15 mouse cellular contexts compared by ENCODE assay signal in genomic region chr7:142588282-142588941, GRCm38 (mm10). TPM values are rescaled to one million over a fixed set of nuclear protein-coding genes. Genes with fewer than 3 reads are reported as not detected.
DNase-seq lines count a peak whose midpoint lies in the region; ATAC-seq lines count a peak whose summit lies in the region.
"Had no signal": no experiment of that assay in that cellular context is flagged by ENCODE, and none has a peak within 500 bp of the region (broad histone marks: within the 10 kb centered on the region; RNA-seq: fewer than 3 reads in every experiment).

No protein-coding gene starts in this region.

- H3K9ac ChIP-seq in kidney, embryonic 15.5 days, result no peak overlapping the region
- no peak overlapping the region for H3K9ac ChIP-seq in kidney, embryonic 14.5 days (ENCODE audit: low read depth, low read length)
- H3K9ac ChIP-seq in embryonic facial prominence, embryonic 13.5 days, result no peak overlapping the region
- H3K9ac ChIP-seq in limb, embryonic 15.5 days, result no peak overlapping the region
- H3K9ac ChIP-seq: forebrain, postnatal 0 days; liver, postnatal 0 days; midbrain, embryonic 12.5 days; neural tube, embryonic 12.5 days had no signal

- H3K4me1 ChIP-seq in kidney, embryonic 15.5 days, result peaks cover 20% of the 10 kb centered on the region
- peaks cover 12% of the 10 kb centered on the region; the same call in 1 of the 2 replicates for H3K4me1 ChIP-seq in kidney, embryonic 14.5 days (ENCODE audit: control insufficient read depth, insufficient read depth, low read length)
- H3K4me1 ChIP-seq in embryonic facial prominence, embryonic 13.5 days, result peaks cover 15% of the 10 kb centered on the region
- H3K4me1 ChIP-seq in limb, embryonic 15.5 days, result peaks cover 39% of the 10 kb centered on the region
- H3K4me1 ChIP-seq: midbrain, embryonic 12.5 days had no signal

- H3K36me3 ChIP-seq in kidney, embryonic 15.5 days, result no peaks in the 10 kb centered on the region
- H3K36me3 ChIP-seq in kidney, embryonic 14.5 days (ENCODE audit: control insufficient read depth, insufficient read depth, low read length), result no peaks in the 10 kb centered on the region
- no peaks in the 10 kb centered on the region for H3K36me3 ChIP-seq in embryonic facial prominence, embryonic 13.5 days
- no peaks in the 10 kb centered on the region for H3K36me3 ChIP-seq in limb, embryonic 15.5 days
- H3K36me3 ChIP-seq: G1E; midbrain, embryonic 12.5 days; neural tube, embryonic 12.5 days had no signal

- no peak overlapping the region for H3K27ac ChIP-seq in kidney, embryonic 15.5 days
- H3K27ac ChIP-seq in kidney, embryonic 14.5 days (ENCODE audit: low read depth, low read length), result no peak overlapping the region
- peak overlapping the region; percentile 51; the same call in 1 of the 2 replicates for H3K27ac ChIP-seq in embryonic facial prominence, embryonic 13.5 days
- H3K27ac ChIP-seq in limb, embryonic 15.5 days, result peak overlapping the region; percentile 68
- H3K27ac ChIP-seq: midbrain, embryonic 12.5 days; neural tube, embryonic 12.5 days had no signal

- no peak for DNase-seq in frontal cortex, postnatal 10 days (ENCODE audit: low spot score in 2 of 2)
- DNase-seq in cerebellum, postnatal 25 days, result no peak
- DNase-seq in cerebellum, postnatal 4 days (ENCODE audit: low spot score in 2 of 2), result no peak
- DNase-seq: forebrain, postnatal 0 days; liver, postnatal 0 days; thymus, adult 2 months had no signal

- no peak overlapping the region for H3K4me2 ChIP-seq in kidney, embryonic 15.5 days
- H3K4me2 ChIP-seq in kidney, embryonic 14.5 days (replicated peaks; ENCODE audit: low read depth, low read length), result no peak overlapping the region
- no peak overlapping the region for H3K4me2 ChIP-seq in embryonic facial prominence, embryonic 13.5 days
- H3K4me2 ChIP-seq in limb, embryonic 15.5 days, result no peak overlapping the region
- H3K4me2 ChIP-seq: midbrain, embryonic 12.5 days; neural tube, embryonic 12.5 days had no signal

- ATAC-seq in frontal cortex, adult (ENCODE audit: low TSS enrichment), result peak; percentile 79
- 0 out of 2 replicates have a peak, but pooled peaks have one; percentile 34 for ATAC-seq in kidney, embryonic 15.5 days (replicated peaks; ENCODE audit: low FRiP score)
- ATAC-seq in kidney, embryonic 14.5 days (ENCODE audit: low FRiP score, low TSS enrichment), result no peak
- ATAC-seq in embryonic facial prominence, embryonic 13.5 days (ENCODE audit: insufficient number of reproducible peaks, insufficient read depth, low FRiP score, low TSS enrichment, low read depth), result no peak
- ATAC-seq in limb, embryonic 15.5 days (ENCODE audit: insufficient number of reproducible peaks, low FRiP score, low TSS enrichment, low read depth), result peak; percentile 58; the same call in 1 of the 2 replicates
- ATAC-seq: forebrain, postnatal 0 days; hindbrain, embryonic 16.5 days; liver, postnatal 0 days had no signal

- H3K27me3 ChIP-seq in kidney, embryonic 15.5 days, result no peaks in the 10 kb centered on the region
- H3K27me3 ChIP-seq in kidney, embryonic 14.5 days (ENCODE audit: control insufficient read depth, insufficient read depth, low read length), result no peaks in the 10 kb centered on the region
- no peaks in the 10 kb centered on the region for H3K27me3 ChIP-seq in embryonic facial prominence, embryonic 13.5 days
- H3K27me3 ChIP-seq in limb, embryonic 15.5 days, result no peaks in the 10 kb centered on the region
- H3K27me3 ChIP-seq: midbrain, embryonic 12.5 days; neural tube, embryonic 12.5 days had no signal

- 56% methylated on average over 9 of the region's 9 CpGs for WGBS in kidney, embryonic 15.5 days
- 59% methylated on average over 9 of the region's 9 CpGs for WGBS in kidney, embryonic 14.5 days
- WGBS in embryonic facial prominence, embryonic 13.5 days, result 65% methylated on average over 9 of the region's 9 CpGs
- 58% methylated on average over 9 of the region's 9 CpGs for WGBS in limb, embryonic 15.5 days

- H3K9me3 ChIP-seq in kidney, embryonic 15.5 days (replicated peaks), result no peaks in the 10 kb centered on the region; the same call in 1 of the 2 replicates
- H3K9me3 ChIP-seq in kidney, embryonic 14.5 days (ENCODE audit: control insufficient read depth, low read length), result no peaks in the 10 kb centered on the region
- no peaks in the 10 kb centered on the region for H3K9me3 ChIP-seq in embryonic facial prominence, embryonic 13.5 days
- no peaks in the 10 kb centered on the region for H3K9me3 ChIP-seq in limb, embryonic 15.5 days
- H3K9me3 ChIP-seq: G1E; midbrain, embryonic 12.5 days; neural tube, embryonic 12.5 days had no signal

- no peak overlapping the region for H3K4me3 ChIP-seq in kidney, embryonic 15.5 days (replicated peaks)
- no peak overlapping the region for H3K4me3 ChIP-seq in kidney, embryonic 14.5 days (ENCODE audit: low read length)
- no peak overlapping the region for H3K4me3 ChIP-seq in embryonic facial prominence, embryonic 13.5 days
- no peak overlapping the region for H3K4me3 ChIP-seq in limb, embryonic 15.5 days
- H3K4me3 ChIP-seq: midbrain, embryonic 12.5 days; neural tube, embryonic 12.5 days had no signal

RNA-seq across cellular contexts. Expression of gene Mrpl23, which starts 55.9 kb away (rescaled TPM):
- polyA plus RNA-seq in kidney, embryonic 15.5 days (2015; fragmentation: Nextera tagmentation; extraction: Ambion mirVana), result 25.8 and 26.8 TPM in 2 replicates
- polyA plus RNA-seq in kidney, embryonic 14.5 days (2014; fragmentation: Nextera tagmentation; extraction: Ambion mirVana), result 30.3 and 33.4 TPM in 2 replicates
- polyA plus RNA-seq in embryonic facial prominence, embryonic 13.5 days (2015; fragmentation: Nextera tagmentation; extraction: Ambion mirVana), result 36.0 and 36.7 TPM in 2 replicates
- 28.8 and 30.5 TPM in 2 replicates for polyA plus RNA-seq in limb, embryonic 15.5 days (2015; fragmentation: Nextera tagmentation; extraction: Ambion mirVana)

Comparison
In these comparisons a context has a peak if more than half of its experiments do, and no peak if none do; other contexts are left out.
1. ATAC-seq: peak in frontal cortex, adult (single experiment), kidney, embryonic 15.5 days (single experiment) and limb, embryonic 15.5 days (single experiment); none in kidney, embryonic 14.5 days (single experiment) and embryonic facial prominence, embryonic 13.5 days (single experiment).
2. H3K27ac ChIP-seq: peak in embryonic facial prominence, embryonic 13.5 days (single experiment) and limb, embryonic 15.5 days (single experiment); none in kidney, embryonic 15.5 days (single experiment) and kidney, embryonic 14.5 days (single experiment).